Mouse (Mus musculus) urinary bladder, postnatal 14 days (tissue): Measurements from ENCODE around the gene Ak4.

Experiments
- DNase-seq: peaks from one replicate; pipeline ENCODE4 v3.0.0; 2021; ENCODE audit warnings: low spot score

Ak4 gene

DNA sequence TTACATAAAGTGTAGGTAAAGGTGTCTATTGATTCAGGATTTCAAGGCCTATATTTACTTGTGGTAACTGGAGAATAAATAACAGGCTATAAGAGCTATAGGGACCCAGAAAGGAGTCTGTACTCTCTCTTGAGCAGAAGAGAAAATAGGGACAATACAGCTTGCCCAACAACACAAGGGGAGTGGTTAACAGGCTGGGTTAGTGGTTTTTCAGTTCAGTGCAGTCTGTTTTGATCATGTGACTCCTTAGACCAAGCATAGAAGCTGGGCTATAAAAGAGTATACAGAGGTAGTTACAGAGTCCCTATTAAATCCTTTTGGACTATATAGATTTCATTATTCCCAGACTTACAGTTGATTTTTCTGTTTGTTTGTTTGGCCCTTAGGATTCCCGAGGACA lies 41.0 kb downstream of the Ak4 start:
- no peak for DNase-seq

- no peak for DNase-seq
These were observed 43.0 kb downstream of the Ak4 start for GRCm38 (mm10) chr4:101462065-101462464.

DNA sequence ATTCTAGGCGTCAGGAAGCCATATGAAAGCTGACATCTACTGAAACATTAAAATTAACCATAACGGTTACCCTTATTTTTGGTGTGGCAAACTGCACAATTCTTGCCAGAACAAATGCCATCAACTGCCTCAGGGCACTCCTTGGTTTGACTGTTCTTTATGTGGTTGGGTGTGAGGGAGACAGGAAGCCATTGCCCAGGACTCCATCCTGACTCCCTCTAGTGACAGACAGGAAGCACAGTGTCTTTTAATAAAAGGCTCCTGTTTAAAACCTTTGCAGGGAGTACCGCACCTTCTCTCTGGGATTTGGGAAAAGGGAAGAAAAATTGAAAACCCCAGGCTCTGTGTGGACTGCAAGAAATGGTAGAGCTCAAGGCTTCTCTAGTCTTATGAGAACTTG lies 47.2 kb downstream of the Ak4 start:
- no peak for DNase-seq

DNA sequence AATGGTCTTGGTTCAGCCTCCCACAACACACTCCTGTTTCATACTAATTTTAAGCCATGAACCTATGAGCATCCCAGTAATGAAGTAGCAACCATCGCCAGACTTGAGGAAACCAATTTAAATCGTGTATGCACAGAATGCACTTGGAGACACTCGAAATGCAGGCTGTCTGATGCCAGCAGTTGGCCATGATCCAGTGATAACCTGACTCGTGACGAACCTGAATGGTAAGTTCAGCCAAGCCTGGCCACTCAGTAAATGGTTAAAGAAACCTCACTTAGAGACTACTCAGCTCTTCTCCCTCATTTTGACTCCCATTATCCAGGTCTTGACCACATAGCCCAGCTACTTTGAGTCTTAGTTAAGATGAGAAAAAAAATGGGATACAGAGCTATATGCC lies 50.2 kb downstream of the Ak4 start:
- no peak for DNase-seq

- no peak for DNase-seq
These were observed 51.5 kb downstream of the Ak4 start for GRCm38 (mm10) chr4:101470543-101470942.

- DNase-seq = no peak
These were observed 53.7 kb downstream of the Ak4 start for GRCm38 (mm10) chr4:101472767-101473166.

DNA sequence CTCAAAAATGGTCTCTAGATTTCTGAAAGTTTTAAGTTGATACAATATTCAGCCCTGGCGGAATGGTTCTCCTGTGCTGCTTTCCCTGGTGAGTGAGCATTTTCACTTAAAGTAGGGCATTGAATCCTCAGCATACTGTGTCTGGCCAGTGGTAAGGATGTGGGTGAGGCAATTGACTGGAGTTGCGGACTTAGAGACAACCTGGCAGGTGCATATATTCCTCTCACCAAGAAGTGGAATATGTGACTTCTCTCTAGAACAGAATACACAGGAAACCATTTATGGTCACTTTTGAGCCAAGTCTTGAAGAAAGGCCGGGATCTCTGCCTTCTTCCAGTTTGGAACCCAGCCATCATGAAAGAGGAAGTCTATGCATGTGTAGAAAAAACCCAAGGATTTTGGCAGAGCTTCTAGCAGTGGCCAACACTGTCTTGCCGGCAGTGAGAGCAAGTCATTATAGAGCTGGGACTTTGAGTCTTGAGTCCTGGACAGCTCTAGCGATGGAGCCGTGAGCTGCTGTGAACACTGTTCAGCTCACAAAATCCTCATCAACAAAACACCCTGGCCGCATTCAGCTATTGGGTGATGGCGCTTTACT lies 71.3 kb downstream of the Ak4 start:
- no peak for DNase-seq

GRCm38 (mm10) chr4:101491704-101492103 lies 72.6 kb downstream of the Ak4 start:
- DNase-seq = no peak

- DNase-seq = no peak
These were observed 74.6 kb downstream of the Ak4 start for GRCm38 (mm10) chr4:101493611-101494197.

- DNase-seq = no peak
These were observed 77.1 kb downstream of the Ak4 start for GRCm38 (mm10) chr4:101496188-101496533.

GRCm38 (mm10) chr4:101496534-101497237 lies 77.6 kb downstream of the Ak4 start, which contains the start of gene Dnajc6:
Gene Dnajc6, plus strand, starts transcription at chr4:101496648.
- no peak for DNase-seq

DNA sequence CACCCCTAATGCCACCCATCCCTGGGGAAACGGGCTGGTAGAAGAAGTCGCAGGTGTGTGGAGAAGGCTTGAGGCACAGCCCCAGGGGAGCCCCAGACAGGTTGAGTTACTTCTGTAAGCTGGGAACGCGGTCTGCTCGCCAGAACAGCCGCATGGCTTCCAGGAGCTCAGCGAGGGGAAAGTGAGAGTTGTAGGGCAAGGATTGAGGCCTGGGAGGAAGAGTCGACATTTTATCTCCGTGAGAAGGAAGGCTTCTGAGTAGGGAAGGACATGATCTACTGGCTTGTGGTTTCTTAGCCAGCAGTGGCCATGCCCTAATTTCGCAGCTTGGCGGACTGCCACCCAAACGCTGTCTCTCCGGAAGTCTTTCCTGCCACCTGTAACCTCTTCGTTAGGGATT lies 78.3 kb downstream of the Ak4 start:
- DNase-seq = no peak

DNA sequence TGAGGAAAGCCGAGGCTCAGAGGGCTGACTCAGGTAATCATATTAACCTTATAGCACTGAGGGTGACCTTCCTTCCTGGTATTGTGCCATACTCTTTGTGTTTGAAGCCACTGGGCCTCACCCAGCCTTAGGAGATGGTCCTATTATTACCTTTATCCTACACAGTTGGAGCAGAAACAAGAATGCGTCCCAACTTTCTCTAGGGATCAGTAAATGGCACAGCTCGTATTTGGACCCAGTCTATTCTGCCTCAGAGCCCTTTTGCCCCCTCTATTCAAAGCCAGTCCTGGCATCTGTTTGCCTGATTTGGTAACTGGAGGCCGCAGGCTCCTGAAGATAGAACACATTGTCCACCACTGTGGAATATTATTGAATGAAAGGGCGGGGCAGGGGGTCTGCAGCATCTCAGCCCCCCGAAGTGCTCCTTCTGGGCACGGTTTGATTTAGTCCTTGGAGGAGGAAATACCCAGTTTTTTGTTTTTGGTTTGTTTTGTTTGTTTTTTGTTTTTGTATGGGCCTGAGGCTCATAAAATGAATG lies 85.5 kb downstream of the Ak4 start:
- DNase-seq = no peak

- DNase-seq = no peak
These were observed 86.9 kb downstream of the Ak4 start for GRCm38 (mm10) chr4:101505966-101506365.

GRCm38 (mm10) chr4:101506372-101506771 lies 87.3 kb downstream of the Ak4 start:
- no peak for DNase-seq

- DNase-seq = peak; percentile 47
These were observed 88.7 kb downstream of the Ak4 start for GRCm38 (mm10) chr4:101507571-101508422.

DNA sequence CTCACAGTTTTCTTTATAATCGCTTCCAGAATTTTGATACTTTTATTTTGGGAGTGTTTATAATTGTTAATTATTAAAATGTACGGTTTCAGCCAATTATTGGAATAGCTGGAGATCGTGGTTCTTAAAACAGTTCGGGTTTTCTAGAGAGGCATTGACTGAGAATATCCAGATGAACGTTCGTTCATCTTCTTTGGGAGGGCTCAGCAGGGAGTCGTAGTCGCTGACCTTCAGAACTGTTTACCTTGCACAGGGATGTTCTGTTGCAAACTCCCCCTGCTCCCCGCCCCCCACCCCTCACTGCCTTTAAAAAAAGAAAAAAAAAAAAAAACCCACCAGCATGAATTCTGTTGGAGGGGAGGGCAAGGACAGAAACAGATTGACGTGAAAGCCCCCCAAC lies 89.4 kb downstream of the Ak4 start:
- DNase-seq = no peak

DNA sequence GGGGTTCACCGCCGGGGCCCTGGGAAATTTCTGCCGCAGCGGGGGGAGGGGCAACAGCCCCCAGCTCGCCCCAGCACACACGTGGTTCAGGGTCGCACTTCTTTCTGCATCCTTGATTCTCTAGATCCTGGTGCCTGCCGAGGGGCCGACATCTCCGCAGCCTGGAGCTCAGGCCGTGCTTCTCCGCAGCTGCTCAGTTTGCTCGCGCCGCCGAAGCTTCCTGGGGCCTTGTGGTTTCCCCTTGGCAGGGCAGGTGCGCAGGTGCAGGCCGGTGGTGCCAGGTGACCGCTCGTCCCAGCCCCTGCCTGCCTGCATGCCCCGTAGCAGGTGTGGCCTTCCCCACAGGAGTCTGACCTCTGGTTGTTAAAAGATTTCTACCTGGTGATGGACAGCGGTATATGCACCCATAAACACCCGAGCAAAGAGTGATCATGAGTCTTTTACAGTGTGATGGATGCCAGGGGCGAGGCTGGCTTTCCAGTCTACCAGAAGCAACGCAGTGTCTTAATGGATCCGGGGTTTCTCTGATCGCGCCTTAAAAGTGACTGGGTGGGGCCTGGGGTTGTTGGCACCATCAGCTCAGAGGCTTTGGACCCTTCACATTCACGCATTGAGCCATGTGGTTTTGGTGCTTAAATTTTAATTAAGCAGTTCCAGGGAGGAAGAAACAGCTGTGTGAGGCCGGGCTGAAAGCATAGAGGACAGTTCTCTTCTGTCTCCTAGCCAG lies 89.9 kb downstream of the Ak4 start:
- DNase-seq = no peak

GRCm38 (mm10) chr4:101510111-101510903 lies 91.2 kb downstream of the Ak4 start:
- DNase-seq = no peak

DNA sequence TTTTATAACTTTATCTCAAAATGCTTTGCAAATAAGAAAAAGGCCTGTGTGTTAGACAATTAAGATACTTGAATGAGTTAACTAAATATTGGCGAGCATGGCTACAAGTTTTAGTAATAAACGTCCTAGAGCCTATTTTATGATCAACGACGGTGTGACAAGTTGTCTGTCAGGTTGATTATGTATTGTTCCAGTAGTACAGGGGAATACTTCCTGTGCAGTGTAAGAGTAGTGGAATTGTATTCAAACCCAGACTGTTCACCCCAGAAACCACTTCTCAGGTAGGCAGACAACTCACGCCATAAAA lies 91.8 kb downstream of the Ak4 start:
- no peak for DNase-seq
